Mouse (Mus musculus) liver, embryonic 14.5 days (tissue): ENCODE results near the gene Lmntd2.

Experiments used
- CTCF ChIP-seq: IDR thresholded peaks from 2 replicates; pipeline ENCODE4 v1.5.1; 2016; ENCODE audit warnings: antibody characterized with exemption, low read depth, control low read depth
- EP300 ChIP-seq: IDR thresholded peaks from 2 replicates; pipeline ENCODE4 v1.6.1; 2016; ENCODE audit warnings: antibody characterized with exemption, low read depth

DNA sequence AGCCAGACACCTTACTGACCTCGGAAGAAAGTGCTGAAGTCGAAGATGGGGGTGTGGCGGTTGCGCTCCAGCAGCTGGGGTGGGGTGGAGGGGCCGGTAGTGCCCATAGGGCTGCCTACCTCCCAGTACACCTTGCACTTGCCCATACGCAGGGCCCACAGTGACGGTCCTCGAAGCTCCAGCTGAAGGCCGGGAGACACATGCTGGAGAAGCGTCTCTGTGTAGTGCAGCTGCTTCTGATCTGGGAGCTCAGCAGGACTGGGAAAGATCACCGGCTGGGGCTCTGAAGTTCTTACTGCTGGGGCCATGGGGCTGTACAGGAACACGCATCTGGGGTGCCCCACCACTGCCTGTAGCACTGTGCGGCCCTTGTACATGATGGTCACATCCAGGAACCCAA is 49.8 kb upstream of the Lmntd2 start:
- no peak for TF ChIP-seq CTCF
- TF ChIP-seq EP300, result no peak
